Mouse (Mus musculus) testis, adult 2 months (tissue): Measurements from ENCODE around the gene Nrip3. TPM values are rescaled to one million over a fixed set of nuclear protein-coding genes. Genes with fewer than 3 reads are reported as not detected.

Experiments
- H3K27ac ChIP-seq: fragments of 200-500 bp; 2 replicates; pipeline ENCODE4 v1.5.1; 2012; ENCODE audit warnings: low read depth, low read length; ENCODE audit not compliant: control insufficient read depth, insufficient read depth
- H3K27me3 ChIP-seq: fragments of 200-500 bp; 2 replicates; pipeline ENCODE4 v1.6.1; 2012; ENCODE audit warnings: mild to moderate bottlenecking, low read length, moderate library complexity; ENCODE audit not compliant: control insufficient read depth, insufficient read depth
- H3K36me3 ChIP-seq: fragments of 200-500 bp; 2 replicates; pipeline ENCODE4 v1.6.1; 2012; ENCODE audit warnings: mild to moderate bottlenecking, low read length; ENCODE audit not compliant: control insufficient read depth, insufficient read depth
- H3K4me1 ChIP-seq: fragments of 200-500 bp; 2 replicates; pipeline ENCODE4 v1.6.1; 2012; ENCODE audit warnings: low read length; ENCODE audit not compliant: control insufficient read depth, insufficient read depth
- H3K4me3 ChIP-seq: fragments of 200-500 bp; 2 replicates; pipeline ENCODE4 v1.5.1; 2012; ENCODE audit warnings: low read depth, mild to moderate bottlenecking, low read length, moderate library complexity, mixed read lengths; ENCODE audit not compliant: control insufficient read depth
- CTCF ChIP-seq: fragments of 200-500 bp; IDR thresholded peaks from 2 replicates; pipeline ENCODE4 v1.5.1; 2012; ENCODE audit warnings: low read depth, mild to moderate bottlenecking, inconsistent platforms, low read length, moderate library complexity; ENCODE audit not compliant: control insufficient read depth, insufficient read depth, insufficient replicate concordance
- POLR2A ChIP-seq: fragments of 200-500 bp; IDR thresholded peaks from 2 replicates; pipeline ENCODE4 v1.6.1; 2012; ENCODE audit warnings: low read depth, mild to moderate bottlenecking, inconsistent platforms, low read length, moderate library complexity; ENCODE audit not compliant: control insufficient read depth
- polyA plus RNA-seq: library from polyadenylated mRNA; depleted of rRNA; stranded (reverse); fragments of >200 nt; gene quantifications from 2 replicates; pipeline ENCODE4 v1.2.3, GENCODE M21; 2012

Gene Nrip3
- polyA plus RNA-seq, 1 experiment = 2.1 TPM

DNA sequence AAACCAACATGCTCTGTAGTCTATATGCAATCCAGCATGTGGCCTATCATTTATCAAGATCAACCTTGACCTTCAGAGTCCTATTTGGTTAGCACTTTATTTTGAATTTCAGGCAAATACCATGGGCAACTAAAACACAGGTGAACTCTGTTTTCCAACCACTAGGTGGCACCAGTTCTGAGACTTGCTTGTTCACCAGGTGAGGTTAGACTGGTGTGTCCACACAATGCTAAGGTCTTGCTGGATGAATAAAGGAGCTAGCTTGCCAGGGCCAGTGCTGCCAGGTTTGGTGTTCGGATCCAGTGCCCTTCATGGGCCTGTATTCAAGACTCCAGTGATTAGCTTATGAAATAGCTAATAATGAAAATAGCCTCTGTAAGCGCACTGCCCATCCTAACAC, 10.9 kb upstream of the Nrip3 start:
- Histone ChIP-seq H3K4me1 (no peaks in the 10 kb centered on the region), H3K36me3 (no peaks in the 10 kb centered on the region), H3K27me3 (no peaks in the 10 kb centered on the region), H3K27ac (no peak overlapping the region), H3K4me3 (no peak overlapping the region)
- TF ChIP-seq CTCF (no peak), POLR2A (no peak)

DNA sequence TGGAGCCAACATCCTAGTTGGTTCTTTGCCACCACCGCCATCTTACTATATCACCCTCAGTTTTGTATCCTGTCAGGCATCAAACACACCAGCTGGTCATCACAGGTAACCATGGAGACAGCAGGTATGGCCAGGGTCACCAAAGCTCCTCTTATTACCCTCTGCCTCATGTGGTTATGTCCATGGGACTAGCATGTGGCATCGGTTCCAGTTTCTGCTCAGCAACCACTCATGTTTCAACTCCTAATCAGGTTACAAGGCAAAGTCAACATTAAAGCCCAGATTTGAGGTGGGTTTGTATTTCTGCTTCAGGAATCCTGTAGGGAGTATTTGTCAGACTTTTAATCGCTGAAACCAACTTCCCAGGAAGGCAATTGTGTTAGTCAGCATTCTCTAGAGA, 9.0 kb upstream of the Nrip3 start:
- H3K4me3 ChIP-seq = no peak overlapping the region
- TF ChIP-seq POLR2A (no peak), CTCF (no peak)
- no peak overlapping the region for H3K27ac ChIP-seq
- H3K27me3 ChIP-seq = no peaks in the 10 kb centered on the region
- H3K4me1 ChIP-seq = no peaks in the 10 kb centered on the region
- no peaks in the 10 kb centered on the region for H3K36me3 ChIP-seq

DNA sequence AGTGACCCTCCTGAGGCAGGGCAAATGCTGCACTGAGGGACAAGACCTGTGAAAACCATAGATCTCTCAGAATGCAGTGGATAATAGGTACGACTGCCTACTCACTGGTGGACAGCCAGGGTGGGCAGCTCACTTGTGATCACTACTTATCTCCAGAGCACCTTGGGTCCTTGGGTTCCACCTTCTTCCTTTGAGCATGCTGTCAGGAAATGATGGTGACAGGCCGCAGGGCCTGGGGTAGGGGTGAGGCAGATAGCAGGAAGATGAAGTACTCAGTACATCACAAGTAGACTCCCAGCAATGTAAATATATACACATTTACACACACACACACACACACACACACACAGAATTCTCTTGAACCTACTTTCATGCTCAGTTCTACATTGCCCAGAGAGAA, 6.0 kb upstream of the Nrip3 start:
- H3K27me3 ChIP-seq = no peaks in the 10 kb centered on the region
- no peak overlapping the region for H3K27ac ChIP-seq
- no peak overlapping the region for H3K4me3 ChIP-seq
- no peaks in the 10 kb centered on the region for H3K4me1 ChIP-seq
- TF ChIP-seq CTCF = no peak
- TF ChIP-seq POLR2A = no peak
- no peaks in the 10 kb centered on the region for H3K36me3 ChIP-seq

DNA sequence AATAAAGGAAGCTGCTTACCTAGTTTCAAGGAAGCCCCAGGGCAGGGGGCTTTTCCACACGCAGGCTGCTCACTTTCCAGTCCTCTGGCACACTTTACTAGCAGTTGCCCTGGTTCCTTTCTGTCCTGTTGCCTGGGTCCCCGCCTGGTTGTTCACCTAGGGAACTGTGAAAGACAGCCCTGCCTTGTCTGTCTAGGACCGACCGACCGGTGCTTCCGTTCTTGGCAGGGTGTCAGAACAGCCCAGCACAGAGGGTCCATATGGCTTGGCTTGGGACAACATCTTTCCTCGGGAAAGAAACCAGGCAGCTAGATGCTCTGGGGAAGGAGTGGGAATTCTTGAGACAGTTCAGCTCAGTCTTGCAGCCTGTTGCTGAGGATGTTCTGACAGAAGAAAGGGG, 1.5 kb upstream of the Nrip3 start:
- no peak overlapping the region for H3K27ac ChIP-seq
- H3K36me3 ChIP-seq = no peaks in the 10 kb centered on the region
- H3K4me3 ChIP-seq = no peak overlapping the region
- no peak for TF ChIP-seq CTCF
- TF ChIP-seq POLR2A = no peak
- no peaks in the 10 kb centered on the region for H3K27me3 ChIP-seq
- peaks cover 7% of the 10 kb centered on the region for H3K4me1 ChIP-seq

DNA sequence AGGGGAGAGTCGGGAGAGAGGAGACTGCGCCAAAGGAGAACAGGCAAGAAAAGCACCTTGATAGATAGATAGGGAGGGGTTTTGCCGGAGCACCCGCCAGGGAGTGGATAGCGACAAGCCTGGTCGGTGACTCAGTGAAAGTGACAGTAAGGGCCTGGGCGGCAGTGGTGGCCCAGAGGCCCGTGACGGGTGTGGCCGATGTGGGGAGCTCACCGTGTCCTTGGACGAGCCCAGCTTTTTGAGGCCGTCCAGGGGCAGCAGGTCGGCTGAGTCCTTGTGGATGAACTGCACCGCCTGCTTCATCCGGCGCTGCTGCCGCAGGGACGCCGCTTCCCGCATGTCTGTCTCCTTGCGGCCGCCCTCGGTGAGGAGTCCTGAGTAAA, 747 bp downstream of the Nrip3 start:
- TF ChIP-seq POLR2A = no peak
- TF ChIP-seq CTCF = no peak
- H3K27me3 ChIP-seq = no peaks in the 10 kb centered on the region
- H3K27ac ChIP-seq = no peak overlapping the region
- H3K4me3 ChIP-seq = peak overlapping the region; percentile 79
- peaks cover 7% of the 10 kb centered on the region for H3K4me1 ChIP-seq
- H3K36me3 ChIP-seq = no peaks in the 10 kb centered on the region

- TF ChIP-seq CTCF = no peak
- no peak for TF ChIP-seq POLR2A
- H3K4me1 ChIP-seq = no peaks in the 10 kb centered on the region
- H3K4me3 ChIP-seq = no peak overlapping the region
- no peaks in the 10 kb centered on the region for H3K36me3 ChIP-seq
- H3K27me3 ChIP-seq = no peaks in the 10 kb centered on the region
- no peak overlapping the region for H3K27ac ChIP-seq
Measured at GRCm38 (mm10) chr7:109772251-109772650, 9.6 kb downstream of the Nrip3 start.

GRCm38 (mm10) chr7:109768699-109769383, 13.0 kb downstream of the Nrip3 start:
- no peaks in the 10 kb centered on the region for H3K27me3 ChIP-seq
- H3K36me3 ChIP-seq = no peaks in the 10 kb centered on the region
- TF ChIP-seq POLR2A (no peak), CTCF (no peak)
- no peak overlapping the region for H3K4me3 ChIP-seq
- no peak overlapping the region for H3K27ac ChIP-seq
- H3K4me1 ChIP-seq = no peaks in the 10 kb centered on the region
